Mouse (Mus musculus) gastrocnemius, adult 2 months (tissue): ENCODE results near the gene Hsd11b1. TPM values are rescaled to one million over a fixed set of nuclear protein-coding genes. Genes with fewer than 3 reads are reported as not detected.
"Not testable (repeated sequence)": the region's sequence is repeated elsewhere in the genome, so short reads cannot be mapped to it uniquely, and the experiment has no call there.

Experiments
- DNase-seq: peaks from one replicate; pipeline ENCODE4 v3.0.0; 2022
- H3K27ac ChIP-seq: fragments of 200-600 bp; 2 replicates; pipeline ENCODE4 v1.8.1; 2022; ENCODE audit warnings: mild to moderate bottlenecking
- H3K4me3 ChIP-seq: fragments of 200-600 bp; 2 replicates; pipeline ENCODE4 v1.8.1; 2022; ENCODE audit warnings: mild to moderate bottlenecking, moderate library complexity
- CTCF ChIP-seq: fragments of 200-600 bp; IDR thresholded peaks from 2 replicates; pipeline ENCODE4 v1.8.1; 2022; ENCODE audit warnings: antibody characterized with exemption, mild to moderate bottlenecking, moderate library complexity
- intact Hi-C: fragments of 180-260 bp; cut with DNase I; formaldehyde crosslinking; loops from one replicate; pipeline ENCODE4 v1.15.1; 2025
- total RNA-seq, 2 experiments: library from RNA; stranded (reverse); gene quantifications; 2 replicates each; pipeline ENCODE4 v1.2.3; 2021

The Hsd11b1 gene
- total RNA-seq, 2 experiments from 2014 or later = 5.8 to 7.0 TPM

- DNase-seq = no peak
- intact Hi-C loops = no loop called here
Observed at GRCm38 (mm10) chr1:193293926-193294325, 30.1 kb upstream of the Hsd11b1 start.

DNA sequence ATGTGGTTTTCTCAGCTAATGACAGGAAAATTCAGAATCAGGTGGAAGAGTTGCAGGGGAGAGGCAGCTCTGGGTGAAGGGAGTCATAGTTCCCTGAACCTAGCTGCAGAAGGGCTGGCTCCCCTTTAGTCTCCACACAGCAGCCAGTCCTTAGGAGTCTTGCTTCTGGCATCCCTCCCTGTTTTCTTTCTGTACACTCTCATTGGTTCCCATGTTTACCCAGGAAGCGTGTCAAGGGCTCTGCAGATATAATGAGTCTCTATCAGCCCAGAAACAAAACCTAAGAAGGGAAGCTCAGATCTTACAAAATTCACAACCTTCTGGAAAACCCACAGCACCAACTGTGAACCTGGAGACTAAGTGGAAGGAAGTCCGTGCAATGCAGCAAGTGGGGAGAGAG is 29.2 kb upstream of the Hsd11b1 start:
- no peak overlapping the region for H3K4me3 ChIP-seq
- H3K27ac ChIP-seq = no peak overlapping the region
- intact Hi-C loops = no loop called here
- no peak for TF ChIP-seq CTCF
- no peak for DNase-seq

More at GRCm38 (mm10) chr1:193293926-193294325, 30.1 kb upstream of the Hsd11b1 start:
- Histone ChIP-seq H3K27ac (no peak overlapping the region), H3K4me3 (no peak overlapping the region)
- no peak for TF ChIP-seq CTCF

DNA sequence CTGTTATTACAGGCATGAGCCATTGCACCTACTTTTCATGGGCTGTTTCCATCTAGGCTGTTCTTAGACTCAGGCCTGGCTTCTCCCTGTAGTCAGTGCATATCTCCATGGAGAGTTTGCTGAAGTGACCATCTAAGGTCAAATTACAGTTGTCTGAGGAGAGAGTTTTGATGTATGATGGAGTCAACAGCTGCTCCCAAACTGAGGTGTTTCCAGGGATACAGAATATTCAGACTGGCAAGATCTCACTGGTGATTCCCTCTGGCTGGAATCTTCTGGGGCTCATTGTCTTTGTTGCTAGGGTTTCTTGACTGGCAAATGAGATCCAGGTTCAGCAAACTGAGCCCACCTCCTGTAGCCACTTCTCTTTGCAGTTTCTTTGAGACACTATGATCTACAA is 26.8 kb upstream of the Hsd11b1 start:
- H3K4me3 ChIP-seq = no peak overlapping the region
- intact Hi-C loops = no loop called here
- no peak for DNase-seq
- no peak overlapping the region for H3K27ac ChIP-seq
- no peak for TF ChIP-seq CTCF

DNA sequence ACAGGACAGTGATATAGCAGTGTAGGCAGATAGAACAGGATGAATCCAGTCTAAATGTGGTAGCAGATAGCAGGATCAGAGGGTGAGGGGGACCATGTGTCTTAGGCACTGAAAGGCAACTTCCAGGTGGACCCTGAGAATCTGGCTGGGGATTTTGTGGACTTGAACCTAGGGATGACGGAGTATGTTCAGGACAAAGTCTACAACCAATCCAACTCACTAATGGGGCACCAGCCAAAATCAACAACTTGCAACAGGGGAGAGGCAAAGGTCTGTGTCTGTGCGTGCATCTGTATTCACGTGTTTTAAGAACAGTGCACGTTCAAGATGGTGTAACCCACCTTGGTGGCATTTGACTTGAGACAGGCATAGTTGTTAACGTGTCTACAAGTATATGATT is 26.0 kb upstream of the Hsd11b1 start:
- Histone ChIP-seq H3K27ac (no peak overlapping the region), H3K4me3 (no peak overlapping the region)
- intact Hi-C loops = no loop called here
- TF ChIP-seq CTCF = no peak
- DNase-seq = no peak

DNA sequence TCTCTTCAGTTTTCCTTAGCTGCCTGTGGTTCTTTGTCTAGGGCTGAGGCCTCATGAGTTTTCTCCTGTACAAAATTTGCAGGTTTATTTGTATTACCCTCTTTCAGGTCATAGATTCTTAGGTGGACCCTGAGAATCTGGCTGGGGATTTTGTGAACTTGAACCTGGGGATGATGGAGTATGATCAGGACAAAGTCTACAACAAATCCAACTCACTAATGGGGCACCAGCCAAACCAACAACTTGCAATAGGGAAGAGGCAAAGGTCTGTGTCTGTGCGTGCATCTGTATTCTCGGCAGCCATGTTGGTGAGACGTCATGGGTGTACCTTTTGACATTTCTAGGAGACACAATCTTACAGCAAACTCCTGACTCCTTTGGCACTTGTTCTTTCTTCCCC is 25.2 kb upstream of the Hsd11b1 start:
- DNase-seq = no peak
- TF ChIP-seq CTCF = no peak
- Histone ChIP-seq H3K27ac (no peak overlapping the region), H3K4me3 (no peak overlapping the region)
- intact Hi-C loops = no loop called here

DNA sequence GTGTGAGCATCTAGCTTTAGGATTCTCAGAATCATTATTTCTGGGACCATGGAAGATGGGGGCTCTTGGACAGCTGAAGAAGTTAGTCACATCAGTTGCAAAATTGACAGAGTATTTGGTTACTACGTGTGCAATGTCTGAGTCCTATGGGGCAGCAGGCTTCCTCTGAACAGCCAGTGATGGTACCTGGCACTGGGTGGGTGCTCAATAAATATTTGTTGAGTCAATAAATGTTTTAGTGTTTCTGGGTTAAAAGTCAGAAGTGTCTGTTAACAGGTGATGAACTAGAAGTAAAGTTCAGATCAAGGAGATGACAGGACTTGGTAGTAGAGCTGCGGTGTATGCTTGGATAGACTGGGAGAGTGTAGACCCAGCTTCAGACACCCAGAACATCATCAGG is 23.7 kb upstream of the Hsd11b1 start:
- H3K4me3 ChIP-seq = no peak overlapping the region
- no peak overlapping the region for H3K27ac ChIP-seq
- no peak for TF ChIP-seq CTCF
- intact Hi-C loops = no loop called here
- no peak for DNase-seq

- H3K4me3 ChIP-seq, intact Hi-C loops, DNase-seq, H3K27ac ChIP-seq: not testable (repeated sequence)
Observed at GRCm38 (mm10) chr1:193285766-193286325, 22.0 kb upstream of the Hsd11b1 start.

DNA sequence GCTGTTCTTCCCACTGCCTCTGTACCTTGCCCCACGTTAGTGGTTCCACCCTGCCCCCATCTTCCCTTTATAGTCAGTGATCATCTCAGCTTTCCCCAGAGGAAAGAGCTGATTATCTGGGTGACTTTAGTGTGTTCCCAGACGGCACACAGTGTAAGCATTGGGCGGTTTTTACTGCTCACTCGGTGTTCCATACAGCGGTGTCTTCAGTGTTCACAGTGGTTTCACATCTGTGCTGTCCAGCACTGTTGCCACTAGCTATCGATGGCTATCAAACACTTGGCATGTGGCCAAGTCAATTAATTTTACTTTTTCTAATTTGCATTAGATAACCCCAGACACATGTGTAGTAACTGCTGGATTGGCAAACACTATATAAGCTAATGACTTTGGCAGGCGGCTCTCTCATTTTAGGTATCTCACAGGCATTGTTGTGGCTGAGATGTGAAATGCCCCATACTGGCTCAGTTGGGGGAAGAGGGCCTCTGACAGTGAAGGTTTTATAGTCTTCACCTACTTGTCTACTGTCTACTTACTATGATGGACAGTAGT is 20.4 kb upstream of the Hsd11b1 start:
- intact Hi-C loops = no loop called here

GRCm38 (mm10) chr1:193281344-193281743 is 17.5 kb upstream of the Hsd11b1 start:
- no peak overlapping the region for H3K4me3 ChIP-seq
- DNase-seq = no peak
- intact Hi-C loops = no loop called here
- TF ChIP-seq CTCF = no peak
- no peak overlapping the region for H3K27ac ChIP-seq

More for the DNA sequence above, 20.4 kb upstream of the Hsd11b1 start:
- Histone ChIP-seq H3K27ac (no peak overlapping the region), H3K4me3 (no peak overlapping the region)
- no peak for DNase-seq
- TF ChIP-seq CTCF = no peak

DNA sequence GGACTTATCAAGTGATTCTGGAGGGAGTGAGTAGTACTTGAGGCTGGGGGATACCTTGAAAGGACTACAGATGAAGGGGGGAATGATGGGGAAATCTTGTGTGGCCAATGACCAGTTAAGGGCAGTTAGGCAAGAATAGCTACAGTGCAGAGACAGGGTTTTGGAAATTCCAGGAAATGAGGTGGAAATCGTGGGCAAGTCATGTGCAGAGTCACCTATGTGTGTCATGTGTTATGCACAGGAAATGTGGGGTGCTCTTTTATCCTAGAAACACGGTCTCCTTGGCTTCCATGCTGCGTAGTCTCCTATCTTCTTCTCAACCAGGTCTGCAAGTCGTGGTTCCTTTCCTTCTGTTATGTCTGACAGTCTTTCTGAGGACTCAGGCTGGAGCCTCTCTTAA is 15.6 kb upstream of the Hsd11b1 start:
- no peak for TF ChIP-seq CTCF
- Histone ChIP-seq H3K27ac (no peak overlapping the region), H3K4me3 (no peak overlapping the region)
- no peak for DNase-seq
- intact Hi-C loops = loop anchor here (1.0 kb wide), 1 partner anchor 34 kb away; no protein-coding TSS in a partner anchor

DNA sequence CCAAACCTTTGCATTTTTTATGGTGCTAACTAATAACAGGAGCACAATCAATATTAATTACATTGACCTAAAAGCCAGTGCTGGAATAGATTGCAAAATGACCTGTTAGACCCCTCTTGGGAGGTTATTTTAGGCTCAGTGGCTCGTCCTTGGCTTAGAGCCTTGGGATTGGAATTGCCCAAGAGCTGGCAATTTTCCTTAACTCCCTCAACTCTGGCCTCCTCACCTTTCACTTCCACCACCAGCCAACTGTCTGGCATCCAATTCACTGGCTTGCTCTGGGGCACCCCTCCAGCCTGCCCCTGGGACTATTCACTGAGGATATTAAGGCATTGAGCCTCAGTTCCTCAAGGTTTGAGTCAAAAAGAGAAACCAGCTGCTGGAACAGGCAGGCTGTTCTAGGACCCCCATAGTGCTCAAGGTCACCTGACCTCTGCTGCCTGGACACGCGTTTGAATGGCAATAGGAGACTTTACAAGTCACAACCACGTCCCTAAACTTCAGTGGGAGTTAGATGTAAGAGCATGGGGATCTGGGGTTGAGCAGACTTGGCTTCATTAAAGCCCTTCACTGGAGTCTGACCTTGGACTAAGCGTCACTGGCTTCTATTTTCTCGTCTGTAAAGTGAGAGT is 14.7 kb upstream of the Hsd11b1 start:
- H3K4me3 ChIP-seq = no peak overlapping the region

DNA sequence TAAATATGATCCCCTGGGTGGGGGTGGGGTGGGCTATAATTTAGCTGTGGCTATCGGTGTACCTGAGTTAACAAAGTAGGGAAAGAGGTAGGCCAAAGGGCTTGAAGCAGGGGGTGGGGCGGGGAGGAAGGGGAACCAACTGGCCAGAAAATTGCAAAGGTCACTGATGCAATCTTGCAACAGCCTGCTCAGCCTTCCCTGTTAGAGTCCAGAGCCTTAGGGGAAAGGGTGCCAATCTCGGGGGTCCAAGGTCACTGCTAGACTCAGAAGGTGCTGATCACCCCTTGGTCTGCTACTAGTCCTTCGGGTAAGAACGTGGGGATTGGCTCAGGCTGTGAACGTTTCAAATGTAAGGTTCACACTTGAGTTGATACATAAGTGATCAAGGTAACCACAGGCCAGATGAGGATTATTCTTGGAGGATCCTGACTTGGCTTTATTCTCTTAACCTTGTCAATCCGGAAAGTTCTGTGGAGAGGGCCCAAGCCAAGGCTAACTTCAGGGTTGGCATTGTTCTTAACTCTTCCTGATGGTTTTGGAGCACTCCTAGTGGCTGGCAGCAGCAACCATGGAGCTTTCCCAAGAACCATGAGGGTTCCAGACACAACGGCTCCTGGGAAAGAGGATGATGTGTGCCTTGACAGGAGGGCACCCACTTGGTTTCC is 10.7 kb upstream of the Hsd11b1 start:
- TF ChIP-seq CTCF = no peak
- peak; percentile 34 for DNase-seq
- intact Hi-C loops = no loop called here
- Histone ChIP-seq H3K27ac (peak overlapping the region; percentile 74), H3K4me3 (no peak overlapping the region)

More for the DNA sequence above, 14.7 kb upstream of the Hsd11b1 start:
- peak overlapping the region; percentile 83 for H3K27ac ChIP-seq
- intact Hi-C loops = loop anchor here (1.0 kb wide), 1 partner anchor 35 kb away; no protein-coding TSS in a partner anchor
- DNase-seq = peak; percentile 87
- TF ChIP-seq CTCF = no peak
